Mouse (Mus musculus) erythroblast, adult 5-6 weeks (primary cell): ENCODE results near the gene Slc12a8. TPM values are rescaled to one million over a fixed set of nuclear protein-coding genes. Genes with fewer than 3 reads are reported as not detected.

Experiments
- ATAC-seq: replicated peaks from 2 replicates; pipeline ENCODE4 v1.8.0; 2016; ENCODE audit warnings: moderate number of reproducible peaks, mild to moderate bottlenecking, moderate TSS enrichment, inconsistent platforms; ENCODE audit not compliant: poor library complexity, low FRiP score, severe bottlenecking
- total RNA-seq, 2 experiments: library from RNA; stranded (forward) in 1 of 2; stranded (reverse) in 1 of 2; fragments of 150-400 nt in 1 of 2; fragments of 200-764, 138-1000 nt in 1 of 2; gene quantifications; 2 replicates each; pipeline versions ENCODE4 v1.2.3 to v1.2.4; 2015 to 2017; ENCODE audit warnings: low replicate concordance in 2 of 2

Gene Slc12a8
- total RNA-seq, 2 experiments from 2014 or later, result not detected

GRCm38 (mm10) chr16:33666226-33666625, 149.1 kb downstream of the Slc12a8 start:
- ATAC-seq, result no peak

GRCm38 (mm10) chr16:33666985-33667538, 149.9 kb downstream of the Slc12a8 start:
- no peak for ATAC-seq

- no peak for ATAC-seq
Measured at GRCm38 (mm10) chr16:33668448-33668847, 151.3 kb downstream of the Slc12a8 start.

GRCm38 (mm10) chr16:33669072-33669471, 151.9 kb downstream of the Slc12a8 start:
- ATAC-seq, result no peak

GRCm38 (mm10) chr16:33670340-33670739, 153.2 kb downstream of the Slc12a8 start:
- ATAC-seq, result no peak

GRCm38 (mm10) chr16:33670933-33671332, 153.8 kb downstream of the Slc12a8 start:
- no peak for ATAC-seq

- ATAC-seq, result no peak
Measured at GRCm38 (mm10) chr16:33672188-33672587, 155.1 kb downstream of the Slc12a8 start.

GRCm38 (mm10) chr16:33672643-33673042, 155.5 kb downstream of the Slc12a8 start:
- ATAC-seq, result no peak

GRCm38 (mm10) chr16:33673530-33674109, 156.5 kb downstream of the Slc12a8 start:
- no peak for ATAC-seq

GRCm38 (mm10) chr16:33675151-33675847, 158.2 kb downstream of the Slc12a8 start:
- ATAC-seq, result no peak

- ATAC-seq, result no peak
Measured at GRCm38 (mm10) chr16:33675848-33676184, 158.7 kb downstream of the Slc12a8 start.

GRCm38 (mm10) chr16:33676347-33677312, 159.5 kb downstream of the Slc12a8 start:
- no peak for ATAC-seq

GRCm38 (mm10) chr16:33677313-33677690, 160.2 kb downstream of the Slc12a8 start:
- no peak for ATAC-seq

GRCm38 (mm10) chr16:33677901-33678300, 160.8 kb downstream of the Slc12a8 start:
- no peak for ATAC-seq

GRCm38 (mm10) chr16:33680271-33680670, 163.1 kb downstream of the Slc12a8 start:
- no peak for ATAC-seq

- ATAC-seq, result no peak
Measured at GRCm38 (mm10) chr16:33680816-33681215, 163.7 kb downstream of the Slc12a8 start.

- ATAC-seq, result no peak
Measured at GRCm38 (mm10) chr16:33681661-33682060, 164.5 kb downstream of the Slc12a8 start.

GRCm38 (mm10) chr16:33682651-33683050, 165.5 kb downstream of the Slc12a8 start:
- ATAC-seq, result no peak

- ATAC-seq, result no peak
Measured at GRCm38 (mm10) chr16:33683206-33684161, 166.4 kb downstream of the Slc12a8 start.
